Mouse (Mus musculus) heart, postnatal 0 days (tissue): ENCODE data around the gene Acbd7. TPM values are rescaled to one million over a fixed set of nuclear protein-coding genes. Genes with fewer than 3 reads are reported as not detected.

ENCODE experiments used
- ATAC-seq: fragments of 200-750 bp; cut with Nextera tagmentation; 2 replicates; pipeline ENCODE4 v1.8.0; 2017; ENCODE audit warnings: low read depth, moderate number of reproducible peaks, moderate library complexity; ENCODE audit not compliant: insufficient read depth
- DNase-seq: peaks from one replicate; pipeline ENCODE4 v3.0.0-alpha.2; 2016; ENCODE audit warnings: low spot score
- H3K27ac ChIP-seq: fragments of 300-500 bp; sonication (generic); 2 replicates; pipeline ENCODE4 v1.5.1; 2014; ENCODE audit warnings: low read depth, mild to moderate bottlenecking
- H3K27me3 ChIP-seq: fragments of 300-500 bp; sonication (generic); 2 replicates; pipeline ENCODE4 v1.6.1; 2014; ENCODE audit warnings: low read length, mixed read lengths; ENCODE audit not compliant: control insufficient read depth, insufficient read depth
- H3K36me3 ChIP-seq: fragments of 300-500 bp; sonication (generic); replicated peaks from 2 replicates; pipeline ENCODE4 v1.6.1; 2014; ENCODE audit warnings: low read length, mixed read lengths; ENCODE audit not compliant: control insufficient read depth, insufficient read depth
- H3K4me1 ChIP-seq: fragments of 300-500 bp; sonication (generic); 2 replicates; pipeline ENCODE4 v1.6.1; 2014; ENCODE audit warnings: antibody characterized with exemption; ENCODE audit not compliant: control insufficient read depth, insufficient read depth
- H3K4me2 ChIP-seq: fragments of 300-500 bp; sonication (generic); 2 replicates; pipeline ENCODE4 v1.6.1; 2014; ENCODE audit warnings: low read depth, mild to moderate bottlenecking, low read length, moderate library complexity
- H3K4me3 ChIP-seq: fragments of 300-500 bp; sonication (generic); 2 replicates; pipeline ENCODE4 v1.5.1; 2014; ENCODE audit warnings: low read depth, low read length
- H3K9ac ChIP-seq: fragments of 300-500 bp; sonication (generic); replicated peaks from 2 replicates; pipeline ENCODE4 v1.6.1; 2014; ENCODE audit warnings: low read depth, low read length, mixed read lengths
- H3K9me3 ChIP-seq: fragments of 300-500 bp; sonication (generic); replicated peaks from 2 replicates; pipeline ENCODE4 v1.6.1; 2016; ENCODE audit warnings: low read length; ENCODE audit not compliant: control insufficient read depth
- CTCF ChIP-seq: IDR thresholded peaks from 2 replicates; pipeline ENCODE4 v1.5.1; 2016; ENCODE audit warnings: antibody characterized with exemption, control low read depth, low read depth
- EP300 ChIP-seq: IDR thresholded peaks from 2 replicates; pipeline ENCODE4 v1.6.1; 2016; ENCODE audit warnings: antibody characterized with exemption, low read depth
- WGBS: fragments of 180-500 bp; shearing (Covaris S2); extraction: QIAGEN DNeasy Blood & Tissue Kit; methylation state at CpG from one replicate; pipeline ENCODE4 v1.1.7; 2014; 5-methylcytosine and 5-hydroxymethylcytosine counted together
- polyA plus RNA-seq: library from polyadenylated mRNA; unstranded; fragments of >200 nt; fragmentation: Nextera tagmentation; extraction: Ambion mirVana; gene quantifications from 2 replicates; pipeline ENCODE4 v1.2.1, GENCODE M21; 2015
- total RNA-seq: library from RNA; depleted of rRNA; stranded (reverse); fragments of >200 nt; gene quantifications from 2 replicates; pipeline ENCODE4 v1.2.3, GENCODE M21; 2014; ENCODE audit warnings: low replicate concordance

The Acbd7 gene
- total and polyA plus RNA-seq, 2 experiments from 2014 or later: 0.79 TPM; not detected in 1

DNA sequence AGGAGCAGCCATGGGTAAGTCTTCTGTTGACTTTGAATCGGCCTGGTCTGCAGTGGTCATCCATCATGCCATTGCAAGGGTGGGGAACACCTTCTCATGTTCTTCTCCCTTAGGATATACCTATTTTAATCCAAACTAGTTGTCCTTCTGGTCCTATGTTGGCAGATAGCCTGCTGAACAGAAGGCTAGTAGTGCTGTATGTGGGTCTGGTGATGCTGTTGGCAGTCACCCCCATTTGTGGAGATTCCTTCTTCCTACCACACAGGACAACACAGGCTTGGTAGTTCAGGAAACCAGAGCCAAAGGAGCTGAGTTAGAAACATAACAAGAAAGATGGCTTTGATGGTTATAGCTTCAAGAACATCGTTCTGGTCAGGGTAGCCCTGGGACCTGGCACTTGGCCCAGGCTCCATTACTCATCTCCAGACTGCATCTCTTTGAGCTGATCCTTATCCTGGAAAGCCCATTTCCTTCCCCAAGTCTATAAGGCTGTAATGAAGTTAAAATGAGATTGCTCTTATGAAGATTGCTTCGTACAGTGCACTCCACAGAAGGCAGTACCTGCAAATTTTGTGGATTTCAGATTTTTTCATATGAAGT, 30.4 kb upstream of the Acbd7 start:
- 73% methylated on average over 3 of the region's 3 CpGs for WGBS
- H3K4me3 ChIP-seq: no peak overlapping the region
- H3K36me3 ChIP-seq: peaks cover 9% of the 10 kb centered on the region
- no peaks in the 10 kb centered on the region for H3K4me1 ChIP-seq
- H3K9ac ChIP-seq: no peak overlapping the region
- no peaks in the 10 kb centered on the region for H3K27me3 ChIP-seq
- ATAC-seq: no peak
- no peak overlapping the region for H3K27ac ChIP-seq
- TF ChIP-seq CTCF (no peak), EP300 (no peak)
- no peaks in the 10 kb centered on the region for H3K9me3 ChIP-seq
- H3K4me2 ChIP-seq: no peak overlapping the region
- DNase-seq: no peak

- H3K27me3 ChIP-seq: no peaks in the 10 kb centered on the region
- H3K9me3 ChIP-seq: no peaks in the 10 kb centered on the region
- H3K4me2 ChIP-seq: no peak overlapping the region
- H3K27ac ChIP-seq: no peak overlapping the region
- no peak overlapping the region for H3K9ac ChIP-seq
- DNase-seq (no peak), ATAC-seq (no peak)
- peaks cover 40% of the 10 kb centered on the region for H3K36me3 ChIP-seq
- 76% methylated on average over 2 of the region's 2 CpGs for WGBS
- no peak for TF ChIP-seq EP300
- TF ChIP-seq CTCF: no peak
- H3K4me1 ChIP-seq: no peaks in the 10 kb centered on the region
- no peak overlapping the region for H3K4me3 ChIP-seq
Observed at GRCm38 (mm10) chr2:3323132-3323531, 12.8 kb upstream of the Acbd7 start.

DNA sequence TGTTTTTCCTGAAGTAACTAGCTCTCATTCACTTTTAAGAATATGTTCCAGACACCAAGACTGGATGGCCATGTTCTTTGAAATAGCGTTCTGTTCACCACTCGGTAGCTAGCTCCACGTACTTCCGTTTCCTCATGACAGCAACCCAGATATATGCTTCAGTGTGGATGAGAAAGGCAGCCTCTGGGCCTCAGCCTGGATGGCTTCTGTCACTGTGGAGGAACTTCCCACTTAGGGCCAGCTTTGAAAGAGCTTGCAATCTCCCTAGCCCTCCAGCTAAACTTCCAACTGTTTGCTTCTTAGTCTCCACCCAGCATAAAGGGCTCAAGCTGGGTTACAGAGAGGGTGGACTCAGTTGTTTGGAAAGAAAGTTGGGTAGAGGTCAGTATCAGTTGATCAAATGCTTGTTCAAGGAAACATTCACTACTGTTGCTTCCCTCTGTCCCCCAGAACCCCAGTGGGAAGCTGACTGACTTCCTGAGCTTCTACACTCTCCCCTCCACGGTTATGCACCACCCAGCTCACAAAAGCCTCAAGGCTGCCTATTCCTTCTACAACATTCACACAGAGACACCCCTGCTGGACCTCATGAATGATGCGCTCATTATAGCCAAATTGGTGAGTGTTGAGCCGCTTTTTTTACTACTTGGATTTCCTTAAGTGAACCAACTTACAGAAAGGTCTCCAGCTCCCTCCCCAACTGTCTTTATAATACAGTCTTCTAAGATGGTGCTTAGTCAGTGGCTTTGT, 11.4 kb upstream of the Acbd7 start:
- Histone ChIP-seq H3K4me3 (no peak overlapping the region), H3K27ac (no peak overlapping the region), H3K9ac (no peak overlapping the region), H3K27me3 (no peaks in the 10 kb centered on the region), H3K4me1 (no peaks in the 10 kb centered on the region), H3K9me3 (no peaks in the 10 kb centered on the region), H3K4me2 (no peak overlapping the region), H3K36me3 (peaks cover 52% of the 10 kb centered on the region)
- DNase-seq (no peak), ATAC-seq (no peak)
- TF ChIP-seq CTCF (no peak), EP300 (no peak)
- 91% methylated on average over 7 of the region's 7 CpGs for WGBS

DNA sequence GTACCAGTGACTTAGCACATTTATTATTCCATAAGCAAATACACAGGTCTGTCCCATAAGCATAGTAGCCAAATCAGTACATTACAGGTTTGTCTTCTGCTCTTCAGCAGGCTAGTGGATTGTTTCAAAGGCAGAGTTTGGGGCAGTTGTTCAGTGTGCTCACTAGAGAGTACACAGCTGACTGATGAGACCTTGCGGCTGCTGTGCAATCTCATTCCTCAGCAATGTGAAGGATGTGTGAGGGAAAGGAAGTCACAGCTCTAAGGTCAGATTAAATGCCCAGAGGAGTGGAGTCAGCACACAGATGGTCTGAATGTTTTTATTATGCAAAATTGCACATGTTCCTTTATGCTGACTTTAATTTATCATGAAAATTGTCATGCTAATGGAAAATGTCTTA, 9.4 kb upstream of the Acbd7 start:
- no peak overlapping the region for H3K9ac ChIP-seq
- WGBS: 64% methylated on average over 1 of the region's 1 CpGs
- no peak for DNase-seq
- H3K4me1 ChIP-seq: peaks cover 5% of the 10 kb centered on the region; the same call in 1 of the 2 replicates
- no peak for TF ChIP-seq EP300
- no peak for TF ChIP-seq CTCF
- no peaks in the 10 kb centered on the region for H3K9me3 ChIP-seq
- no peak overlapping the region for H3K27ac ChIP-seq
- no peak; the same call in 1 of the 2 replicates for ATAC-seq
- H3K27me3 ChIP-seq: no peaks in the 10 kb centered on the region
- H3K4me2 ChIP-seq: no peak overlapping the region
- no peak overlapping the region for H3K4me3 ChIP-seq
- peaks cover 45% of the 10 kb centered on the region for H3K36me3 ChIP-seq

DNA sequence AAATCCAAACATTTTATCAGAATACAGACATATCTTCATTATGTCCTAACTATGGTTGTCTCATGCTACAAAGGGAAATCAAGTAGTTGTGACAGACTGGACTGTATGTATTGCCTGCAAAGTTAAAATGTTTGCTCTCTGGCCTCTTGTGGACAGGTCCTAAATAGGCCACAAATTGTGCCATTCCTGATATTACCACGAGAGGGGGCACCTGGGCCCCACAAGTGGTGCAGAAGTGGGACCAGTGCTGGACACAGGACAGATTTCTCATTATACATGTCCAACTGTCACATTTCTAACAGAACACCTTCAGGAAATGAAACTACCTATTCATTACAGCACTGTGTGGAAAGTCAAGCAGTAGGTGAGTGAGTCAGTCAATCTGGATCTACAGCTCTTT, 8.6 kb upstream of the Acbd7 start:
- Histone ChIP-seq H3K4me3 (no peak overlapping the region), H3K9ac (no peak overlapping the region), H3K4me2 (no peak overlapping the region), H3K27me3 (no peaks in the 10 kb centered on the region), H3K9me3 (no peaks in the 10 kb centered on the region), H3K27ac (no peak overlapping the region), H3K36me3 (peaks cover 44% of the 10 kb centered on the region), H3K4me1 (peaks cover 10% of the 10 kb centered on the region; the same call in 1 of the 2 replicates)
- peak; percentile 62 for ATAC-seq
- DNase-seq: peak; percentile 48
- TF ChIP-seq EP300 (no peak), CTCF (peak; percentile 76)
- 14% methylated on average over 1 of the region's 1 CpGs for WGBS
